Mouse (Mus musculus) layer of hippocampus, adult 2 months (tissue): ENCODE measurements around the gene Asb15. TPM values are rescaled to one million over a fixed set of nuclear protein-coding genes. Genes with fewer than 3 reads are reported as not detected.

Experiments
- DNase-seq, 2 experiments: peaks; one replicate each; pipeline ENCODE4 v3.0.0; 2022; ENCODE audit warnings: low spot score in 2 of 2
- H3K27ac ChIP-seq: fragments of 200-600 bp; 2 replicates; pipeline ENCODE4 v1.8.1; 2022
- H3K4me3 ChIP-seq: fragments of 200-600 bp; 2 replicates; pipeline ENCODE4 v1.8.1; 2022; ENCODE audit warnings: mild to moderate bottlenecking
- CTCF ChIP-seq: fragments of 200-600 bp; conservative IDR thresholded peaks from 2 replicates; pipeline ENCODE4 v1.8.1; 2022; ENCODE audit warnings: antibody characterized with exemption, mild to moderate bottlenecking, moderate library complexity
- total RNA-seq, 2 experiments: library from RNA; stranded (reverse); gene quantifications; 2 replicates each; pipeline ENCODE4 v1.2.3; 2021

Asb15 gene
- total RNA-seq, 2 experiments from 2014 or later, result not detected

GRCm38 (mm10) chr6:24573319-24573718 is 45.4 kb downstream of the Asb15 start:
- no peak overlapping the region for H3K27ac ChIP-seq
- TF ChIP-seq CTCF, result no peak
- DNase-seq, result no peak

GRCm38 (mm10) chr6:24583456-24583855 is 55.5 kb downstream of the Asb15 start:
- TF ChIP-seq CTCF, result no peak
- Histone ChIP-seq H3K4me3 (no peak overlapping the region), H3K27ac (no peak overlapping the region)
- no peak for DNase-seq

More at GRCm38 (mm10) chr6:24573319-24573718, 45.4 kb downstream of the Asb15 start:
- no peak overlapping the region for H3K4me3 ChIP-seq

GRCm38 (mm10) chr6:24585431-24586310 is 57.7 kb downstream of the Asb15 start:
- TF ChIP-seq CTCF, result no peak

GRCm38 (mm10) chr6:24586885-24587284 is 58.9 kb downstream of the Asb15 start:
- Histone ChIP-seq H3K4me3 (no peak overlapping the region), H3K27ac (no peak overlapping the region)
- DNase-seq, result peak in 1 of 2 experiments; percentile 13
- TF ChIP-seq CTCF, result no peak

More at GRCm38 (mm10) chr6:24585431-24586310, 57.7 kb downstream of the Asb15 start:
- Histone ChIP-seq H3K4me3 (no peak overlapping the region), H3K27ac (no peak overlapping the region)
- DNase-seq, result no peak

- no peak for TF ChIP-seq CTCF
- Histone ChIP-seq H3K4me3 (no peak overlapping the region), H3K27ac (no peak overlapping the region)
- DNase-seq, result no peak
These were observed 62.3 kb downstream of the Asb15 start for GRCm38 (mm10) chr6:24590282-24590681.

GRCm38 (mm10) chr6:24591525-24592218 is 63.7 kb downstream of the Asb15 start:
- DNase-seq, result no peak
- no peak overlapping the region for H3K4me3 ChIP-seq
- TF ChIP-seq CTCF, result no peak
- H3K27ac ChIP-seq, result no peak overlapping the region

- no peak for TF ChIP-seq CTCF
- DNase-seq, result no peak
- Histone ChIP-seq H3K27ac (no peak within 1 kb of the TSS), H3K4me3 (no peak within 1 kb of the TSS)
These were observed 69.6 kb downstream of the Asb15 start, which contains the start of gene Lmod2 for GRCm38 (mm10) chr6:24597500-24597899. Gene Lmod2 (plus strand): TSS chr6:24597762.

GRCm38 (mm10) chr6:24599179-24599578 is 71.2 kb downstream of the Asb15 start:
- no peak for DNase-seq
- Histone ChIP-seq H3K27ac (no peak overlapping the region), H3K4me3 (no peak overlapping the region)
- no peak for TF ChIP-seq CTCF

GRCm38 (mm10) chr6:24599639-24600038 is 71.7 kb downstream of the Asb15 start:
- DNase-seq, result no peak
- TF ChIP-seq CTCF, result no peak
- Histone ChIP-seq H3K4me3 (no peak overlapping the region), H3K27ac (no peak overlapping the region)

GRCm38 (mm10) chr6:24600134-24600533 is 72.2 kb downstream of the Asb15 start:
- Histone ChIP-seq H3K27ac (no peak overlapping the region), H3K4me3 (no peak overlapping the region)
- TF ChIP-seq CTCF, result no peak
- DNase-seq, result no peak

GRCm38 (mm10) chr6:24600726-24601125 is 72.8 kb downstream of the Asb15 start:
- no peak for TF ChIP-seq CTCF
- no peak overlapping the region for H3K27ac ChIP-seq
- no peak overlapping the region for H3K4me3 ChIP-seq
- DNase-seq, result no peak

GRCm38 (mm10) chr6:24601668-24602067 is 73.7 kb downstream of the Asb15 start:
- no peak for TF ChIP-seq CTCF
- Histone ChIP-seq H3K4me3 (no peak overlapping the region), H3K27ac (no peak overlapping the region)
- DNase-seq, result no peak

- Histone ChIP-seq H3K27ac (no peak overlapping the region), H3K4me3 (no peak overlapping the region)
- no peak for DNase-seq
- TF ChIP-seq CTCF, result no peak
These were observed 74.4 kb downstream of the Asb15 start for GRCm38 (mm10) chr6:24602351-24602750.
